9 mouse cellular contexts compared by ENCODE assay signal in the genomic region with DNA sequence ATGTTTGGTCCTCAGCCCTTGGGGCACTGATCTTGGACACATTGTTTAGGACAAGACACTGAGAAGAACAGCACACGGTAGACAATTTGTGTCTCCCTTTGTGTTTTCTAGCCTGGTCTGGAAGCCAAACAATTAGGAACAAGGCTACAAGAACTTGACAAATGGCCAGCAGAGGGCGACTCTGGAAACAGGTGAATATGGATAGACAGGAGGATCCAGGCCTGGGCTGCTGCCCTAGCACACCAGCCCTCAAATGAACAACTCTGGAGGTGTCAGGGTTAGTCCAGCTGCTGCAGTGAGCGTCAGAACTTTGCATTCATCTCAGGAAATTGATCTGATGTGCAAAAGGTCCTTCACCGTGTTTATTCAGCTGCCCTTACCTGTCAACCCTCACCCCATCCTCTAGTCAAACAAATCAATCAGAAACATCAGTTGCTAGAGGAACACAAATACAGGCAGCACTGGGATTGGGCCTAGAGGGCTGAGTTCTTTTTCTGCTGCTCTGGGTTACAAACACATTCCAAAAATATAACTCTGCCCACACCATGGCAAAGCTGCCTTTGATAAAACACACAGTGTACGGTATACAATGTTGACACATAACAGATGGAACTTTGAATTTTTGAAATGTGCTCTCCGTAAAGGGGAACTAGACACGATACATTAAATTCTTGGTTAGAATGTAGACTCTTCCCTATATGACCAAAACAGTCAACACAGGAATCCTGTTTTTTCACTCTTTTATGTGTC.
DNase-seq lines count a peak whose midpoint lies in the region; ATAC-seq and TF ChIP-seq lines count a peak whose summit lies in the region.
"Had no signal": no experiment of that assay in that cellular context is flagged by ENCODE, and none has a peak within 500 bp of the region (broad histone marks: within the 10 kb centered on the region; RNA-seq: fewer than 3 reads in every experiment).

No protein-coding gene starts in this region.

- no peak for TF ChIP-seq EP300 in heart, postnatal 0 days (IDR thresholded peaks at IDR 0.05; ENCODE audit: low read depth)

- H3K9ac ChIP-seq in heart, postnatal 0 days (replicated peaks; ENCODE audit: low read depth, low read length) = no peak overlapping the region
- H3K9ac ChIP-seq in liver, adult 2 months (ENCODE audit: low read depth, low read length) = no peak overlapping the region
- H3K9ac ChIP-seq: neural tube, embryonic 12.5 days had no signal

- DNase-seq in heart, postnatal 0 days (ENCODE audit: low spot score) = no peak
- no peak for DNase-seq in heart, postnatal 25 days (ENCODE audit: low spot score)
- peak; percentile 17 for DNase-seq in 3T3-L1 (ENCODE audit: low read depth, low spot score)
- DNase-seq in NIH3T3 (ENCODE audit: low read depth) = peak; percentile 36
- DNase-seq in embryonic facial prominence, embryonic 10.5 days (ENCODE audit: low spot score) = peak; percentile 51
- peak; percentile 44 for DNase-seq in liver, adult 2 months (ENCODE audit: extremely low read depth, low read depth, low spot score)
- peak; percentile 57 for DNase-seq in thymus, adult 2 months

- H3K4me3 ChIP-seq in heart, postnatal 0 days (ENCODE audit: low read depth, low read length) = no peak overlapping the region
- no peak overlapping the region for H3K4me3 ChIP-seq in embryonic facial prominence, embryonic 10.5 days
- no peak overlapping the region for H3K4me3 ChIP-seq in liver, adult 2 months (ENCODE audit: insufficient read depth, low read depth, low read length)
- H3K4me3 ChIP-seq in thymus, adult 2 months (ENCODE audit: control insufficient read depth, insufficient read depth, low read length) = no peak overlapping the region
- H3K4me3 ChIP-seq: neural tube, embryonic 12.5 days had no signal

- no peak for ATAC-seq in heart, postnatal 0 days (ENCODE audit: insufficient read depth, low read depth)
- no peak for ATAC-seq in activated CD4-positive, CD25-positive, alpha-beta regulatory T cell, adult 4 months

- H3K4me1 ChIP-seq in heart, postnatal 0 days (ENCODE audit: control insufficient read depth, insufficient read depth) = no peaks in the 10 kb centered on the region
- peaks cover 17% of the 10 kb centered on the region for H3K4me1 ChIP-seq in embryonic facial prominence, embryonic 10.5 days
- peaks cover 3% of the 10 kb centered on the region; the same call in 1 of the 2 replicates for H3K4me1 ChIP-seq in liver, adult 2 months (ENCODE audit: control insufficient read depth, insufficient read depth, low read length)
- no peaks in the 10 kb centered on the region for H3K4me1 ChIP-seq in thymus, adult 2 months (replicated peaks; ENCODE audit: control insufficient read depth, insufficient read depth, low read length)
- H3K4me1 ChIP-seq: neural tube, embryonic 12.5 days had no signal

- H3K27ac ChIP-seq in heart, postnatal 0 days (ENCODE audit: low read depth) = no peak overlapping the region
- H3K27ac ChIP-seq in embryonic facial prominence, embryonic 10.5 days (replicated peaks) = no peak overlapping the region; the same call in 1 of the 2 replicates
- no peak overlapping the region for H3K27ac ChIP-seq in liver, adult 2 months (replicated peaks; ENCODE audit: insufficient read depth, low read depth, low read length)
- H3K27ac ChIP-seq in thymus, adult 2 months (ENCODE audit: control insufficient read depth, insufficient read depth, low read length) = no peak overlapping the region
- H3K27ac ChIP-seq: neural tube, embryonic 12.5 days had no signal

- H3K79me2 ChIP-seq in liver, adult 2 months (ENCODE audit: control insufficient read depth, insufficient read depth, low read length) = no peaks in the 10 kb centered on the region

- no peaks in the 10 kb centered on the region for H3K27me3 ChIP-seq in heart, postnatal 0 days (ENCODE audit: control insufficient read depth, insufficient read depth, low read length)
- no peaks in the 10 kb centered on the region for H3K27me3 ChIP-seq in embryonic facial prominence, embryonic 10.5 days (replicated peaks; ENCODE audit: low read depth, poor library complexity, severe bottlenecking)
- no peaks in the 10 kb centered on the region for H3K27me3 ChIP-seq in liver, adult 2 months (ENCODE audit: control insufficient read depth, insufficient read depth, low read length)
- no peaks in the 10 kb centered on the region for H3K27me3 ChIP-seq in thymus, adult 2 months (ENCODE audit: control insufficient read depth, insufficient read depth, low read length)
- H3K27me3 ChIP-seq: neural tube, embryonic 12.5 days had no signal

- H3K36me3 ChIP-seq in heart, postnatal 0 days (replicated peaks; ENCODE audit: control insufficient read depth, insufficient read depth, low read length) = no peaks in the 10 kb centered on the region
- no peaks in the 10 kb centered on the region for H3K36me3 ChIP-seq in embryonic facial prominence, embryonic 10.5 days (replicated peaks)
- no peaks in the 10 kb centered on the region for H3K36me3 ChIP-seq in liver, adult 2 months (ENCODE audit: control insufficient read depth, insufficient read depth, low read length)
- no peaks in the 10 kb centered on the region for H3K36me3 ChIP-seq in thymus, adult 2 months (ENCODE audit: control insufficient read depth, insufficient read depth, low read length)
- H3K36me3 ChIP-seq: neural tube, embryonic 12.5 days had no signal

- H3K9me3 ChIP-seq in heart, postnatal 0 days (replicated peaks; ENCODE audit: control insufficient read depth, low read length) = no peaks in the 10 kb centered on the region
- no peaks in the 10 kb centered on the region for H3K9me3 ChIP-seq in embryonic facial prominence, embryonic 10.5 days
- H3K9me3 ChIP-seq: neural tube, embryonic 12.5 days had no signal

- H3K4me2 ChIP-seq in heart, postnatal 0 days (ENCODE audit: low read depth, low read length) = no peak overlapping the region
- H3K4me2 ChIP-seq: neural tube, embryonic 12.5 days had no signal

- peak; percentile 49 for TF ChIP-seq CTCF in heart, postnatal 0 days (IDR thresholded peaks at IDR 0.05; ENCODE audit: low read depth)
- peak; percentile 48 for TF ChIP-seq CTCF in liver, adult 2 months (IDR thresholded peaks at IDR 0.05; ENCODE audit: low read depth, low read length)
- no peak for TF ChIP-seq CTCF in thymus, adult 2 months (IDR thresholded peaks at IDR 0.05; ENCODE audit: borderline replicate concordance, control insufficient read depth, extremely low read depth, insufficient read depth, low read length, poor library complexity)

- TF ChIP-seq POLR2A in liver, adult 2 months (IDR thresholded peaks at IDR 0.05; ENCODE audit: extremely low read depth, insufficient read depth, low read length) = no peak
- TF ChIP-seq POLR2A in thymus, adult 2 months (IDR thresholded peaks at IDR 0.05; ENCODE audit: control insufficient read depth, extremely low read depth, insufficient read depth, low read length, poor library complexity) = no peak

- intact Hi-C loops in heart, postnatal 25 days (cut with DNase I) = loop anchor here (5.0 kb wide), 1 partner anchor 128 kb away; no protein-coding TSS in a partner anchor

- WGBS in heart, postnatal 0 days = 72% methylated on average over 7 of the region's 7 CpGs
- WGBS in embryonic facial prominence, embryonic 10.5 days = 67% methylated on average over 7 of the region's 7 CpGs
- 47% methylated on average over 7 of the region's 7 CpGs for WGBS in liver, adult 2 months
- 81% methylated on average over 7 of the region's 7 CpGs for WGBS in thymus, adult 2 months

Comparison
In these comparisons a context has a peak if more than half of its experiments do, and no peak if none do; other contexts are left out.
1. DNase-seq: peak in 3T3-L1 (single experiment), NIH3T3 (single experiment), embryonic facial prominence, embryonic 10.5 days (single experiment), liver, adult 2 months (single experiment) and thymus, adult 2 months (single experiment); none in heart, postnatal 0 days (single experiment) and heart, postnatal 25 days (single experiment).